Mouse (Mus musculus): ENCODE data around the gene Rabgap1l.

DNA sequence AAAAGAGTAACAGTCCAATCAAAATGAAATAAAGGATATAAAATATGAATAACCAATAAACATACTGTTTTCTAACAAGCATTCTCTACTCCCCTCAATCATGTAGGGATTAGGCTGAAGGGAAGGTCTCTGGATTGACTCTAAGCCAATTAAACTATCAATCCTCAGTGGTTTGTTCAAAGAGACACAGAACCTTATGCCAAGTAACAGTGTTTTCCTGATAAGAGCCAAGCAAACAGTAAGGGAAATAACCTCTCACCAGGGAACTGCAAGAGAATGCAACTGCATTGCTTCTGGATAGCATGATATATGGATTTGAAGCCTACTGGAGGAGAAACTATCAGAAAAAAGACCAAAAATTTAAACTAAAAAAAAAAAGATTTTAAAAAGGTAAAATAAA is 37.7 kb downstream of the Rabgap1l start:
- no peak for TF ChIP-seq CTCF (IDR thresholded peaks at IDR 0.05; ENCODE audit: low read depth, low read length)
- no peak for TF ChIP-seq EP300 (IDR thresholded peaks at IDR 0.05; ENCODE audit: insufficient read depth, low read depth, low read length)
- no peak for TF ChIP-seq POLR2A (IDR thresholded peaks at IDR 0.05; ENCODE audit: insufficient read depth, low read length)
